Mouse (Mus musculus) lung, postnatal 10 days (tissue): ENCODE results near the gene Ctsk.
"Not testable (repeated sequence)": the region's sequence is repeated elsewhere in the genome, so short reads cannot be mapped to it uniquely, and the experiment has no call there.

Experiments
- DNase-seq: peaks from one replicate; pipeline ENCODE4 v3.0.0; 2021

Ctsk gene

GRCm38 (mm10) chr3:95526111-95526510 is 27.1 kb downstream of the Ctsk start:
- DNase-seq, result no peak

GRCm38 (mm10) chr3:95526622-95527211 is 27.7 kb downstream of the Ctsk start, which contains the start of gene Ctss:
Ctss (plus strand) TSS chr3:95526786.
- DNase-seq, result no peak

DNA sequence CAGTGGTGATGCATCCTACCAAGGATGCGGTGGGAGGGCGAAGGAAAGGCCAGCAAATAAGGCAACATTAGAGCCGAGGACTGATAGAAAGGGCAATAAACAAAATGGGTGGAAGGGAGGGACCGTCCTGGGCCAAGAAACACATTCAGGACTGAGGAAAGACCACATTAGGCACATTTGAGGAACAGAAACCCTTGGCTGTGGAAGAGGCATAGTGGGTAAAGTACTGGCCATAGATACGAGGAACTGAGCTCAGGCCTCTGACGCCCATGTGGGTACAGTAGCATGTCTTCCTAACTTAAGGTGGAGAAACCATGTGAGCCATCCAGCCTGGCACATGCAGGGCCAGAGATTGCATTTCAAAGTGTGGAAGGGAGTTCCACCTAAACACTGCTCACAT is 30.8 kb downstream of the Ctsk start:
- no peak for DNase-seq

DNA sequence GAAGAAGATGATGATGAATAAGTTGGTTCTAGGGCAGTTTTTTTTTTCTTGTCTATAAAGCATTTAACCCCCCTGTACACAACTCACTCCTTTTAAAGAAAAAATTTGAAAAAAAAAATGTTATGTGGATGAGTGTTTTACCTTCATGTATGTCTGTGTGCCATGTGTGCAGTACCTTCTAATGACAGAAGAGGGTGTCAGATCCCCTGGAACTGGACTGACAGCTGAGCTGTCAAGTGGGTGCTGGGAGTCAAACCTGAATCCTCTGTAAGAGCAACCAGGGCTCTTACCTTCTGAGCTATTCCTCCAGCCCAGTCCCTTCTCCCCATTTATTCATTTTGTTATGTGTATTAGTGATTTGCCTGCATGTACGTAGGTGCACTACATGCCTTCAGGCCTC is 32.0 kb downstream of the Ctsk start:
- no peak for DNase-seq

- DNase-seq, result no peak
Observed at GRCm38 (mm10) chr3:95533364-95533763, 34.3 kb downstream of the Ctsk start.

DNA sequence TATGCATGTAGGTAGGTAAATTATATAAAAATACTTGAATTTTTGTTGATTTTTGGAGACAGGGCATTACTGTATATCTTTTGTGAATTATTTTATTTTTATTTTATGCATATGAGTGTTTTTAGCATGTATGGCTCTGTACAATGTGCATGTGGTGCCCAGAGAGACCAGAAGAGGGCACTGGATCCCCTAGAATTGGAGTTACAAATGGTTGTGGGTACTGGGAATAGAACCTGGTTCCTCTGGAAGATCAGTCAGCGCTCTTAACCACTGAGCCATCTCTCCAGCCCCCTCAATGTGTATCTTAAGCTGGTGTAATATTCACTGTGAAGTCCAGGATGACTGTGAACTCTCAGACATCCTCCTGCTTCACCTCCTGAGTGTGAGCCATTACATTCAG is 35.9 kb downstream of the Ctsk start:
- no peak for DNase-seq

GRCm38 (mm10) chr3:95538936-95539335 is 39.9 kb downstream of the Ctsk start:
- DNase-seq, result no peak

DNA sequence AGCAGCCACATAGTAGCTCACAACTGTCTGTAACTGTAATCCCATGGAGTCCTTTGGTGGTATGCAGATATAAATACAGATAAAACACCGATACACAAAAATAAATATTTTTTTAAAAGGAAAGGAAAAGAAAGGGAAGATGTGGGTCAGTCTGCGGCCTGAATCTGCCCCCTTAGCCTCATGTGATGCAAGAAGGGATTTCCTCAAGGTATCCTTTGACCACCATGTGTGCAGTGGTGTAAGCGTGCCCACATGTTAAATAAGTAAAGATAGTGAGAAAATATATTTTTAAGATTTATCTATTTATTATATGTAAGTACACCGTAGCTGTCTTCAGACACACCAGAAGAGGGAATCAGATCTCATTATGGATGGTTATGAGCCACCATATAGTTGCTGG is 40.8 kb downstream of the Ctsk start:
- no peak for DNase-seq

- not testable (repeated sequence) for DNase-seq
Observed at GRCm38 (mm10) chr3:95541186-95541585, 42.1 kb downstream of the Ctsk start.

GRCm38 (mm10) chr3:95542171-95542570 is 43.1 kb downstream of the Ctsk start:
- DNase-seq, result no peak

DNA sequence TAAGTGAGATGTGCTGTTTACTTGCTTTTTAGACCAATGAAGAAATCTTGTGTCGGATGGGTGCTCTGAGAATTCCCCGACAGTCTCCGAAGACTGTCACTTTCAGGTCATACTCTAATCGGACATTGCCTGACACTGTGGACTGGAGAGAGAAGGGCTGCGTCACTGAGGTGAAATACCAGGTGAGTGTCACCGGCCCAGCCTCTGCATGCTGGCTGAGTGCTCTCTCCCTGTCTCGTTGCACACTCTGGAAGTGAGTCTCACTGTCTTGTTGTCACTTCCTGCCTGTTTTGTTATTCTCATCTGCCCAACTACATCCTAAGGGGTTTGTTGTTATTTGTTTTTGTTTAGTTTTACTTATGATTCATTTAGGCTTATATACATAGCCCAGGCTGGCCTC is 43.9 kb downstream of the Ctsk start:
- no peak for DNase-seq

DNA sequence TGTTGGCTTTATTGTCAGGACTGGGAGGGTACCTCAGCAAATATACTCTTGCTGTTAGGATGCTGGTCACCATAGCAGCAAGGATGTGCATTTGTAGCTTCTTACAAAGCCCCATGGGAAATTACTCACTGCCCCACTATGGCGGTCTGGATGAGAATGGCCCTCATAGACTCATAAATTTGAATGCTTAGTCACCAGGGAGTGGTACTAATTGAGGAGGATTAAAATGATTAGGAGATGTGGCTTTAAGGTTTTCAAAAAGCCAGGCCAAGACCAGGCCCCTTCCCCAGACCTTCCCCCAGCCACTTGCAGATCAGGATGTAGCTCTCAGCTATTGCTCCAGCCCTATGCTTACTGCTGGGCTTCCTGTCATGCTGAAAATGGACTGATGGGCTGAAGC is 51.1 kb downstream of the Ctsk start:
- DNase-seq, result no peak

DNA sequence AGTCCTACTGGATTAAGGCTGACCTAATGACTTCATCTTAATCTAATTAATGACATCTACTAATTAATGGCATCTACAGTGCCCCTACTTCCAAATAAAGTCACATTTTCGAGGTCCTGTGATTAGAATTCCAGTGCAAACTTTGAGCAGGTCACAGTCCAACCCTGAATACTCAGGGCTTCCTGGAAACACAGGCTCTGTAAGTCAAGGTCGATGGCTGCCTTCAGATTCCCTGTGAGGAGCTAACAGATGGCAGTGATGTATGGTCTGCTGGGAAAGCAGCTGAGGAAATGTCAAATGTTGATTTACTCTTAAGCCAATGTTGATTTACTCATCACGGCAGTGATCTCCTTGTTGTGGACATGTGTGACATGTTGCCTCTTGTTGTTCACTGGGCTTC is 54.9 kb downstream of the Ctsk start:
- DNase-seq, result no peak
